Mouse (Mus musculus): ENCODE measurements at regions not wholly inside any gene's neighbourhood (a gene's known extent, or its start where the extent isn't known, plus 50 kb on each side); places are given as distances from the start of the nearest gene placed in this dataset.
"Not testable (repeated sequence)": the region's sequence is repeated elsewhere in the genome, so short reads cannot be mapped to it uniquely, and the experiment has no call there.

GRCm38 (mm10) chr3:21957105-21957504 lies 119.3 kb upstream of the Tbl1xr1 start:
- TF ChIP-seq POLR2A (IDR thresholded peaks at IDR 0.05; ENCODE audit: borderline replicate concordance, low read depth, low read length); CTCF (IDR thresholded peaks at IDR 0.05; ENCODE audit: low read depth, low read length): not testable (repeated sequence)
